Mouse (Mus musculus) adrenal gland, postnatal 36 days (tissue): ENCODE data around the gene Emc9. TPM values are rescaled to one million over a fixed set of nuclear protein-coding genes. Genes with fewer than 3 reads are reported as not detected.

Experiments used
- DNase-seq, 2 experiments: peaks; one replicate each; pipeline ENCODE4 v3.0.0; 2021; ENCODE audit warnings: mixed read lengths in 1 of 2
- total RNA-seq, 2 experiments: library from RNA; stranded (reverse); gene quantifications; 2 replicates each; pipeline ENCODE4 v1.2.3; 2021

Gene Emc9
- total RNA-seq, 2 experiments from 2014 or later, result 28.0 to 45.9 TPM

DNA sequence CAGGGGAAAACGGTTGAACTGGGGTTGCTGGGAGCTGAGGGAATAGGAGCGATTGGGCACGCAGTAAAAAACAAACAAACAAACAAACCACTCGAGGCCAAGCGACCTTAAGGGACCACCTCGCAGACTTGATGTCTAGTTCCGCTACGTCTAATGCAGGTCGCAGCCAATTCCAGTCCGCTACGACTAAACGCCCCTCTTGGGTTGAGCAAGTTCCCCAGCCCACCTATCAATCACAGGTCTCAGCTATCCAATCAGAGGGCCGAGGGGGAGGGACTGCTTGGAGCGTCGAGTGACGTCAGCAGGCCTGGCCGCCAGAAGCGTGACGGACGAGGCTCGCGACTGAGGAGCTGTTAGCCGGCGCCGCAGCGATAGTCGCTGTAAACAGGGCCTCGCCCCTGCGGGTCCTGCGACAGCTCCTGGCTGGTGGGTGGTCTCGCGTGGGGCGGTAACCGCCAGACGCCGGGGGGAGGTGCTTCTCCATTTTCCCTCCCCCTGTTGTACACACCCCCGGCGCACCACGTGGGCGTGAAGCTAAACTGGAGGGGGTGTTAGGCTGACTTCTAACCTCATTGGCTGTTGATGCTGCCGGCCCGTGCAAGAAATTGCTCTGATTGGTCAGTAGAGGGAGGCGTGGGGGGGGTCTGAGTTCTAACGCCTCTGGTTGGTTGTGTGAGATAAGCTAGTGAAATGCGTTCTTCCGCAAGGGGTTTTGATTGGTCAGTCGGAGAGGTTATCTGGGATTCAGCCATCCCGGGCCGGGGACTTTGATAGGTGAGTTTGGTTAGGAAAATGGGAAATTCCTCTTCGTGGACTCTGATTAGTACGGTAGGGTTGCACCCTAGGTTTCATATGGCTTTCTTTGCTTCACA, 24.7 kb downstream of the Emc9 start, which contains the start of gene A730061H03Rik:
Gene A730061H03Rik, minus strand, starts transcription at position 205 of the 872 bp plus-strand sequence.
- DNase-seq, result peak; percentile 98

DNA sequence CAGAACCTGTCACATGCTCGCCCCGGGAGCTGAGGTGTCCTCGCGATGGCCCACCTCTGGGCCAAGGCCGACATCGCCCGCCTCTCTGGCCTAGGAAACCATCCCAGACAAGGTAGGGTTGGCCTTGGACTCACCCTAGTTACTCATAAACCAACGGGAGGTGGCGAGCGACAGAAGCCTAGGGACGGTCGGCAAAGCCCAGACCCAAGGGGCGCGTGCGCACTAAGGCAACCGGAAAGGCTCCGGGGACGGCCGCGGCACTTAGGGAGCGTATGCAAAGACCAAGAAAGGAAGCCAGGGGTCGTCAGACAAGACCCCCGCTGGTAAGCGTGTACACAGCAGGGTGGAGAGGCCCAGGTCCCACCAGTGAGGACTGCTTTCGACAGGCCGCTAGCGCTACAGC, 25.3 kb downstream of the Emc9 start, which contains the start of gene Dcaf11:
Gene Dcaf11, plus strand, starts transcription at position 208 of the 403 bp plus-strand sequence.
- DNase-seq, result peak; percentile 94

DNA sequence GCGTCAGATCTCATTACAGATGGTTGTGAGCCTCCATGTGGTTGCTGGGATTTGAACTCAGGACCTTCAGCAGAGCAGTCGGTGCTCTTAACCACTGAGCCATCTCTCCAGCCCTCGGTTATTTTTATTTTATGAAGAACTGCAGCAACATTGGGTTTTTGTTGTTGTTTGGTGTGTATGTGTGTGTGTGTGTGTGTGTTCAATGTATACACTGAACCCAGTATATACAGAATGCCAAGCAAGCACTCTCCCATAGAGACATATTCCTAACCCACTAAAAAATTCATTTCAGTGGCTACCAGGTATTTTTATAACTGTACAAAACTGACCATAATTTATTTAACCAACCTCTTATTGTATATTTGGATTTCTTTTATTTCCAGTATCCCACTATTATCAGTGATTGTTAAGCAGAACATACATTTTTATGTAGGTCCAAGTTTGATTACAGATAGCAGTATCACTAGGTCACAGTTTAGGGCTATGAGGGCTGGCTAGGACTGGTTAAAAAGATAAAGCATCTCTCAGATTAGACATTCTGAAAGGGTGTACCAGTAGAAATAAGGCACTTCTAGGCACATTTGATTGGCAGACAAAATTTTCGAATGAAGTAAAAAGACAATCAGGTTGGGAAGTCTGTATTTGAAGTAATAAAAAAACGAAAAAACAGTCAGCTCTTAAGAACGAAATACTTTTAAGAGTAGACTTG, 26.2 kb downstream of the Emc9 start:
- no peak for DNase-seq

DNA sequence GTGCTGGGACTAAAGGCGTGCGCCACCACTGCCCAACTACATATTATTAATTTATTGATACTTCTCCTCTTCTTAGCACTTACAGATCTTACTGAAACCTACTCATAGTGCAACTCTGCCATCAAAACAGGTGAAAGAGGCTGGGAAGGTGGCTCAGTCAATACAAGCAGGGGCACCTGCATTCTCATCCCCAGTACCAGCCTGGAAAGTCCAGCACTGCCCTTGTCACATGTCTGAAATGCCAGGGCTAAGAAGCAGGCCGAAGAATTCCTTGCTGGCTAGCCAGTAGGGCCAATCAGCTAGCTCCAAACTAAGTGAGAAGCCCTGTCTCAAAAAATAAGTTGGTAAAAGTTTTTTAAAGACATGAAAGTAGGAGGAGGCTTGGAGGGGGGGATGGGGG, 27.5 kb downstream of the Emc9 start:
- DNase-seq, result no peak

- peak; percentile 80 to 88 for DNase-seq
These were observed 28.1 kb downstream of the Emc9 start for GRCm38 (mm10) chr14:55557003-55557402.

- DNase-seq, result no peak
These were observed 29.3 kb downstream of the Emc9 start for GRCm38 (mm10) chr14:55555788-55556187.

DNA sequence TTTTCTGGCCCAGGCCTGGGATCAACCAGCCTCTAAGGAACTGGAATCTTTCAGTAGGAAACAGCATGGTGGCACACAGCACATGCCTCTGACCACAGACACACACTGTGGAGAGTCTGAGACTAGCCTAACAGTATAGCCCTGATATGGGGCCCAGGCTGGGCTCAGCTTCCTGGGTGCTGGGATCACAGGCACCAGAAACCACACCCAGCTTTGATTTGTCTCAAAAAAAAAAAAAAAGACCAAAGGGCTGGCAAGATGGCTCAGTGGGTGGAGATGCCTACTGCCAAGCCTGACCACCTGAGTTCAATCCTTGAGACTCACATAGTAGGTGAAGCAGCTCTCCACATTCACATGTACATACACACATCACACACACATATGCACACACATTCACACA, 30.5 kb downstream of the Emc9 start:
- no peak for DNase-seq

GRCm38 (mm10) chr14:55551794-55552193, 33.3 kb downstream of the Emc9 start:
- DNase-seq, result no peak

DNA sequence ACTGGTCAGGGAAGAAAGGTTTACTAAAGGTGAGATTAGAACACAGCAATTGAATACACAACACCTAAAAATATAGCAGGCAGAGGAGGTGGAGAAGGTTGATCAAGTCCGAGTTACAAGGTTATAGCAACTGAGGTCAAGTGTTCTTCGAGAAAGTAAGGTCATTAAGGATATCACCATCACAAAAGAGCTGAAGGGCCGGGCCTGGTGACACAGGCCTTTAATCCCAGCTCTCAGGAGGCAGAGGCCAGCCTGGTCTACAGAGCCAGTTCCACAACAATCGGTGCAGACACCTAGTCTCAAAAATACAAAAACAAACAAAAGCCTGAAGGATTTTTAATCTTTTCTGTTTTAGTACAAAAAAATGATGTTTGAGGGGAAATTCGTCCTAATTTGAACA, 33.8 kb downstream of the Emc9 start:
- no peak for DNase-seq

DNA sequence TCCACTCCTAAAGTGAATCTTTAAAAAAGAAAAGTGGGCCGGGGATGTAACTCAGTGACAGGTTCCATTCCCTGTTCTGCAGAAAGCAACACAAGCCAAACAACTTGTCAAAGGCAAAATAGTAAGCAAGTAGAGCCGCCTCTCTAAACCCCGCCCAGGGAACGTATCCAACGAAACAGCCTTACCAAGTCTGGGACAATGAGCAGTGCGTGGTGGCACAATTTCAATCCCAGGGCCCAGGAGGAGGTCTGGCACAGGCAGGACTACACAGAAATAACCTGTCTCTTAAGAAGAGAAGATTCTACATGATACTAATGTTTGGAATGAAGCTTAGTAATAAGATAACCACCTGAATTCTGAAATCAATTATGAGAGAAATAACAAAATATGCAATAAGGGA, 34.9 kb downstream of the Emc9 start:
- DNase-seq, result no peak

DNA sequence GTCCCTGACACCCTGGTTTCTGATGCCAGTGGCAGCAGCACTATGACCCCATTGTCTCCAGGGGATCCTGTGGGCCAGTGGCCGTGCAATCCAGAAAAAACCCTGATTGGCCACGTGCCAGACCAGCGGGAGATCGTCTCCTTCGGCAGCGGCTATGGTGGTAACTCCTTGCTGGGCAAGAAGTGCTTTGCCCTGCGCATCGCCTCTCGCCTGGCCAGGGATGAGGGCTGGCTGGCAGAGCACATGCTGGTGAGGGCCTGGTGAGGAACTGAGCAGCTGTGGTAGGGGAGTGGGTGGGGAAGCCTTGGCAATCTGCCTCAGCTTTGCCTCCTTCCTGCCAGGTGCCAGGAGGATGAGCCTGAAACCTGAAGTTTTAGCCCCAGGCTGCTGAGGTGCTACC, 40.8 kb downstream of the Emc9 start:
- DNase-seq, result no peak

DNA sequence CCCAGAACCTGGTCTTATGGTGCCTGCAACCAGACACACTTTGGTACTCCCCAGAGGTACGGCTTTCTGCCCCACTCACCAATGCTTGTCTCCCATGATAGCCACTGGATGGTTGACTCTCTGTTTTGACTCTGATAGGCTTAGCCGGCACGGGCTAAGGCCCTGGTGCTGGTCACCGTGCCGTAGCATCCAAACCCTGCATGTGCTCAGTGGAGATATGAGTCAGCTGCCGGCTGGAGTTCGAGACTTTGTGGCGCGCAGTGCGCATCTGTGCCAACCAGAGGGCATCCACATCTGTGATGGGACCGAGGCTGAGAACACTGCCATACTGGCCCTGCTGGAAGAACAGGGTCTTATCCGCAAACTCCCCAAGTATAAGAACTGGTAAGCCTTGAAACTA, 42.8 kb downstream of the Emc9 start:
- no peak for DNase-seq

- peak; percentile 83 to 87 for DNase-seq
These were observed 44.2 kb downstream of the Emc9 start for GRCm38 (mm10) chr14:55540787-55541321.

- DNase-seq, result peak; percentile 94
These were observed 44.9 kb downstream of the Emc9 start, which contains the start of gene Pck2 for GRCm38 (mm10) chr14:55540067-55540786. Gene Pck2, plus strand, starts transcription at chr14:55540266.

DNA sequence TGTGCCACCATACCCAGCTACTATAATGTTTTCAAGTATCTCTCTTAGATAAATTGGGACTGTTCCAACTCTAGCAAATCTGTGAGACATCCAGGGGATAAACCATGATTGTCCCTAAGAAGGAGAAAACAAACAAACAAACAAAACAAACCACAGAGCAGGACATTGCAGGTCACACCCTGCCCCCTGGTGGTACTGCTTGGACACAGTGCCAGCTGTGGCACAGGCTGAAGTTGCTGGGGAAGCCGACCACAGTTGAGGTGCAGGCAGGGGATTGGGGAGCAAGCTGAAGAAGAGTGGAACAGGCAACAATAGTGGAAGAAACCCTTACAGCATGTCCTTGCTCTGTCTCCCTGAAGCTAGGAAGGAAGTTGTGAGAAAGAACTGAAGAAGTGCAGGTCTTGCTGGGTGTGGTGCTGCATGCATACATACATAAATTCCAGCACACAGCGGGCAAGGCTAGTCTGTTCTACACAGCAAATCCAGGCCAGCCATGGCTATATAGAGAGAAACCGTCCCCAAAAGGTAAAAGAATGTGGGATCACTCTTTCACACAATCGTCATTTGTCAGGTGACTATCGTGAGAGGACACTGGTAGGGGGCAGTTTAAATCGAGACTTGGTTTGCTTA, 48.9 kb downstream of the Emc9 start:
- peak; percentile 45 to 72 for DNase-seq

Other genes starting within 250 kb of the Emc9 start
- 10 to 100 TPM; 90.2 to 91.6 TPM for gene Dhrs4, start 106.5 kb downstream of the Emc9 start, total RNA-seq
- 1 to 10 TPM; 3.6 to 4.6 TPM for gene Carmil3, start 94.7 kb downstream of the Emc9 start, total RNA-seq
- gene Cpne6, start 74.9 kb downstream of the Emc9 start, total RNA-seq, result not detected
- not detected for gene Nrl, start 60.3 kb downstream of the Emc9 start, total RNA-seq
- gene Pck2, start 45.0 kb downstream of the Emc9 start, total RNA-seq, result 10 to 100 TPM; 29.4 to 39.9 TPM
- 100 to 1,000 TPM; 110 to 139 TPM for gene Dcaf11, start 25.3 kb downstream of the Emc9 start, total RNA-seq
- gene A730061H03Rik, start 24.9 kb downstream of the Emc9 start, total RNA-seq, result 1 to 10 TPM in 1 of 2 experiments, not detected in 1; 1.0 TPM
- 1 to 10 TPM in 1 of 2 experiments, under 1 TPM in 1; 0.63 to 1.5 TPM for gene Fitm1, start 9.7 kb downstream of the Emc9 start, total RNA-seq
- 100 to 1,000 TPM; 203 to 361 TPM for gene Psme1, start 7.2 kb downstream of the Emc9 start, total RNA-seq
- gene Psme2, start 5.8 kb upstream of the Emc9 start, total RNA-seq, result 100 to 1,000 TPM; 311 to 396 TPM
- 10 to 100 TPM; 33.7 to 33.9 TPM for gene Rnf31, start 6.4 kb upstream of the Emc9 start, total RNA-seq
- gene Irf9, start 18.3 kb upstream of the Emc9 start, total RNA-seq, result 10 to 100 TPM; 30.3 to 30.6 TPM
- 1 to 10 TPM; 5.8 to 6.6 TPM for gene Rec8, start 32.7 kb upstream of the Emc9 start, total RNA-seq
- 100 to 1,000 TPM; 112 to 157 TPM for gene Ipo4, start 50.7 kb upstream of the Emc9 start, total RNA-seq
- not detected for gene Gm49378, start 52.6 kb upstream of the Emc9 start, total RNA-seq
- 10 to 100 TPM; 83.2 to 98.1 TPM for gene Tm9sf1, start 58.5 kb upstream of the Emc9 start, total RNA-seq
- 1 to 10 TPM; 1.6 to 1.7 TPM for gene Tssk4, start 64.9 kb upstream of the Emc9 start, total RNA-seq
- 10 to 100 TPM; 43.6 to 76.9 TPM for gene Mdp1, start 75.2 kb upstream of the Emc9 start, total RNA-seq
- 10 to 100 TPM; 26.6 to 28.9 TPM for gene Gmpr2, start 86.6 kb upstream of the Emc9 start, total RNA-seq
- 100 to 1,000 TPM; 335 to 393 TPM for gene Nedd8, start 86.8 kb upstream of the Emc9 start, total RNA-seq
- 10 to 100 TPM; 30.8 to 35.6 TPM for gene Tinf2, start 96.5 kb upstream of the Emc9 start, total RNA-seq
- gene Tgm1, start 128.6 kb upstream of the Emc9 start, total RNA-seq, result under 1 TPM; 0.26 TPM
- gene Rabggta, start 137.0 kb upstream of the Emc9 start, total RNA-seq, result 10 to 100 TPM; 17.2 to 25.1 TPM
- gene Dhrs1, start 160.4 kb upstream of the Emc9 start, total RNA-seq, result 10 to 100 TPM; 72.7 to 73.2 TPM
- gene Nop9, start 160.4 kb upstream of the Emc9 start, total RNA-seq, result 10 to 100 TPM; 17.3 to 20.7 TPM
- gene Cideb, start 173.2 kb upstream of the Emc9 start, total RNA-seq, result 1 to 10 TPM in 1 of 2 experiments, under 1 TPM in 1; 0.93 to 1.3 TPM
- not detected for gene Ltb4r2, start 176.1 kb upstream of the Emc9 start, total RNA-seq
- under 1 TPM; 0.66 to 0.79 TPM for gene Ltb4r1, start 180.7 kb upstream of the Emc9 start, total RNA-seq
- gene Adcy4, start 198.8 kb upstream of the Emc9 start, total RNA-seq, result 10 to 100 TPM in 1 of 2 experiments, 1 to 10 TPM in 1; 6.7 to 13.8 TPM
- 1 to 10 TPM; 4.5 to 5.3 TPM for gene Ripk3, start 203.6 kb upstream of the Emc9 start, total RNA-seq
- 10 to 100 TPM; 19.2 to 26.0 TPM for gene Nfatc4, start 237.8 kb upstream of the Emc9 start, total RNA-seq